Comparison of ENCODE assay signal across 27 mouse cellular contexts in genomic region chr7:100736131-100736530, GRCm38 (mm10). TPM values are rescaled to one million over a fixed set of nuclear protein-coding genes. Genes with fewer than 3 reads are reported as not detected.
DNase-seq lines count a peak whose midpoint lies in the region; ATAC-seq and TF ChIP-seq lines count a peak whose summit lies in the region.
"Had no signal": no experiment of that assay in that cellular context is flagged by ENCODE, and none has a peak within 500 bp of the region (broad histone marks: within the 10 kb centered on the region; RNA-seq: fewer than 3 reads in every experiment).

No protein-coding gene starts in this region.

- no peaks in the 10 kb centered on the region for H3K27me3 ChIP-seq in liver, embryonic 14.5 days (ENCODE audit: control insufficient read depth, insufficient read depth, low read length)
- H3K27me3 ChIP-seq in liver, embryonic 12.5 days (replicated peaks): no peaks in the 10 kb centered on the region
- H3K27me3 ChIP-seq: heart, embryonic 12.5 days; heart, embryonic 15.5 days; hindbrain, embryonic 13.5 days had no signal

- H3K27ac ChIP-seq in liver, embryonic 14.5 days: no peak overlapping the region
- no peak overlapping the region for H3K27ac ChIP-seq in liver, embryonic 12.5 days
- H3K27ac ChIP-seq: gastrocnemius, adult 2 months; heart, embryonic 15.5 days; hindbrain, embryonic 10.5 days; hindbrain, embryonic 13.5 days had no signal

- no peak for TF ChIP-seq CTCF in liver, embryonic 14.5 days (IDR thresholded peaks at IDR 0.05; ENCODE audit: low read depth)

- H3K36me3 ChIP-seq in liver, embryonic 14.5 days (replicated peaks; ENCODE audit: control insufficient read depth, insufficient read depth, low read depth): no peaks in the 10 kb centered on the region
- H3K36me3 ChIP-seq in liver, embryonic 12.5 days: no peaks in the 10 kb centered on the region
- H3K36me3 ChIP-seq: heart, embryonic 12.5 days; heart, embryonic 15.5 days; hindbrain, embryonic 10.5 days had no signal

- peaks cover 7 to 10% of the 10 kb centered on the region in 2 experiments for H3K4me1 ChIP-seq in liver, embryonic 14.5 days (replicated peaks; ENCODE audit: control insufficient read depth in 2 of 2, insufficient read depth in 2 of 2, low read length in 1 of 2)
- peaks cover 35% of the 10 kb centered on the region for H3K4me1 ChIP-seq in liver, embryonic 12.5 days
- H3K4me1 ChIP-seq: hindbrain, embryonic 10.5 days had no signal

- H3K4me2 ChIP-seq in liver, embryonic 14.5 days (ENCODE audit: low read depth): no peak overlapping the region
- no peak overlapping the region for H3K4me2 ChIP-seq in liver, embryonic 12.5 days
- H3K4me2 ChIP-seq: heart, embryonic 12.5 days; heart, embryonic 15.5 days; hindbrain, embryonic 13.5 days had no signal

- no peak overlapping the region for H3K9ac ChIP-seq in liver, embryonic 14.5 days (replicated peaks)
- H3K9ac ChIP-seq in liver, embryonic 12.5 days: no peak overlapping the region
- H3K9ac ChIP-seq: forebrain, postnatal 0 days; heart, embryonic 12.5 days; heart, embryonic 15.5 days; hindbrain, embryonic 13.5 days had no signal

- no peak for TF ChIP-seq EP300 in liver, embryonic 14.5 days (IDR thresholded peaks at IDR 0.05; ENCODE audit: low read depth)

- no peaks in the 10 kb centered on the region for H3K9me3 ChIP-seq in liver, embryonic 14.5 days (ENCODE audit: control insufficient read depth, low read length)
- no peaks in the 10 kb centered on the region for H3K9me3 ChIP-seq in liver, embryonic 12.5 days (replicated peaks)
- H3K9me3 ChIP-seq: heart, embryonic 12.5 days; heart, embryonic 15.5 days; hindbrain, embryonic 10.5 days; hindbrain, embryonic 13.5 days had no signal

- WGBS in liver, embryonic 14.5 days (ENCODE audit: insufficient replicate concordance): 19% methylated on average over 3 of the region's 3 CpGs
- 38% methylated on average over 3 of the region's 3 CpGs for WGBS in liver, embryonic 12.5 days (ENCODE audit: insufficient replicate concordance)

- peak; percentile 14 to 36 (median 19) for DNase-seq in liver, embryonic 14.5 days (ENCODE audit: low read depth in 3 of 3, low spot score in 3 of 3)
- DNase-seq in c-Kit-positive CD71-positive TER-119-negative erythroid progenitor cells, embryonic 14.5 days (ENCODE audit: low read depth): peak; percentile 56
- DNase-seq in lung, postnatal 10 days: no peak
- DNase-seq in left cerebral cortex, adult 9 months (ENCODE audit: low spot score in 2 of 2): no peak
- DNase-seq: adrenal gland, adult 8-10 months; adrenal gland, postnatal 25 days; cerebellum, adult 18-20 months; cerebellum, adult 9-10 months; cerebellum, postnatal 14 days; forebrain, postnatal 0 days; gastrocnemius, adult 2 months; gastrocnemius, postnatal 25 days; heart, adult 18-20 months; heart, postnatal 10 days; heart, postnatal 36 days had no signal

- H3K4me3 ChIP-seq in liver, embryonic 14.5 days (ENCODE audit: insufficient read depth in 1 of 2, low read depth in 2 of 2, low read length in 2 of 2): no peak overlapping the region
- no peak overlapping the region for H3K4me3 ChIP-seq in liver, embryonic 12.5 days
- H3K4me3 ChIP-seq: gastrocnemius, adult 2 months; heart, embryonic 12.5 days; heart, embryonic 15.5 days; hindbrain, embryonic 10.5 days; hindbrain, embryonic 13.5 days had no signal

- ATAC-seq in liver, embryonic 14.5 days (ENCODE audit: insufficient read depth): no peak
- no peak for ATAC-seq in liver, embryonic 12.5 days
- ATAC-seq in megakaryocyte progenitor cell, adult 5-6 weeks (replicated peaks; ENCODE audit: poor library complexity): peak; percentile 51
- no peak for ATAC-seq in megakaryocyte, adult 5-6 weeks (ENCODE audit: poor library complexity, severe bottlenecking)
- ATAC-seq: activated CD4-positive, CD25-positive, alpha-beta regulatory T cell, adult 4 months; CD4-positive, CD25-positive, alpha-beta regulatory T cell, adult 4 months; forebrain, embryonic 14.5 days; forebrain, postnatal 0 days; hindbrain, embryonic 16.5 days; inflammation-experienced regulatory T-cells, adult 6 months had no signal

RNA-seq across cellular contexts. Expression of gene Fam168a, which starts 29.7 kb away (rescaled TPM):
- polyA plus RNA-seq in liver, embryonic 14.5 days (2012; rRNA removed): 4.1 TPM in 2 replicates
- 4.4 and 6.3 TPM in 2 replicates for polyA plus RNA-seq in liver, embryonic 14.5 days (2014; fragmentation: Nextera tagmentation; extraction: Ambion mirVana)
- polyA plus RNA-seq in liver, embryonic 12.5 days (2016; fragmentation: Nextera tagmentation; extraction: Ambion mirVana): 7.1 and 8.9 TPM in 2 replicates
- 18.9 and 24.2 TPM in 2 replicates for total RNA-seq in megakaryocyte progenitor cell, adult 5-6 weeks (2015)
- total RNA-seq in megakaryocyte progenitor cell, adult 5-6 weeks (2017): 6.3 and 7.9 TPM in 2 replicates
- 20.3 and 28.4 TPM in 2 replicates for total RNA-seq in megakaryocyte, adult 5-6 weeks (2015)
- total RNA-seq in megakaryocyte, adult 5-6 weeks (2017): 9.9 and 16.7 TPM in 2 replicates

Comparison
In these comparisons a context has a peak if more than half of its experiments do, and no peak if none do; other contexts are left out.
1. DNase-seq: peak in liver, embryonic 14.5 days (3 of 3) and c-Kit-positive CD71-positive TER-119-negative erythroid progenitor cells, embryonic 14.5 days (single experiment); none in lung, postnatal 10 days (single experiment) and left cerebral cortex, adult 9 months (0 of 2).